Mouse (Mus musculus) kidney, adult 11 months (tissue): ENCODE results near the gene Slc39a11.

Source experiments
- DNase-seq: peaks from one replicate; pipeline ENCODE4 v3.0.0; 2022

Gene Slc39a11

DNA sequence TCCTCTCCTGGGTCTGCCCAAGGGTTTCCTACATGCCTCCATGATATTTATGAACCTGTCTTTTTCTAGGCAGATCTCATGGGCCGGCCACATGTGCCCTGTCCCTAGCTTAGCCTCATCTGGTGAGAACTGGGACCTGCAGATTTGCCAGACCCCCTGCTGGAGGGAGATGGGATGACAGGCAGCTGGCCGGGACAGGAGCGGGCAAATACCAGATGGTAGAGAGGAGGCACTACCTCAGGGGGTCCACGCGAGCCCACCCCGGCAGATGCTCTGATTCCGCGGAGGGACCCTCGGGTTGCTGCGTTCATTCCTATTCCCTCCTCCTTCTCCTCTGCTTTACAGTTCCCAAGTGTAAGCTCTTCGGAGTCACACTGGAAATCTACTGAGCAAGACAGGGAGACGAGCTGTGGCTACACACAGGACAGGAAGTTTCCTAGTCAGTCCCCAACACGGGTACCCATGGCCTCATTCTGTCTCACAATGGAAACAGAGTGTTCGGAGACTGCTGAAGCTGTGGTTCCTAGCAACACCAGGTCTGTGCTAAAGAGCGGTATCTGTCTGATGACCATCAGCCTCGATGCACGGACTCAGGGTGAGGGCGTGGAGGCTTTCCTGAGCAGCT lies 323.4 kb downstream of the Slc39a11 start:
- DNase-seq = peak; percentile 30

DNA sequence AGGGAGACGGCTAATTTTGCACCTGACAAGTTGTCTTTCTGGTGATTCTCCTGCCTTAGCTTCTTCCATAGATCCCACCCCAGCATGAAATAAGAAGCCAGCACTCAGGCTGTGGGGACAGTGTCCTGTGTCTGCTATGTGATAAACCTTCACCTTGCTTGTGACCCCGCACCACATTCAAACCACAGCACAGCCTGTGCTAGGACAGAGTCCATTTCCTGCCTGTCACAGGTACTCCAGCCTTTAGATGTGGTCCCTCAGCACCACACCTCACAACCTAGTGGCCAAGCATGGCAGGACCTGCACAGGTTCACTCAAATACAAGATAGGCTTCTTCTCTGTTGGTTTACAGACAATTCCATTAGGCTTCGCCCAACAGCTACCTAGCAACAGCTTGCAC lies 328.3 kb downstream of the Slc39a11 start:
- DNase-seq = no peak

DNA sequence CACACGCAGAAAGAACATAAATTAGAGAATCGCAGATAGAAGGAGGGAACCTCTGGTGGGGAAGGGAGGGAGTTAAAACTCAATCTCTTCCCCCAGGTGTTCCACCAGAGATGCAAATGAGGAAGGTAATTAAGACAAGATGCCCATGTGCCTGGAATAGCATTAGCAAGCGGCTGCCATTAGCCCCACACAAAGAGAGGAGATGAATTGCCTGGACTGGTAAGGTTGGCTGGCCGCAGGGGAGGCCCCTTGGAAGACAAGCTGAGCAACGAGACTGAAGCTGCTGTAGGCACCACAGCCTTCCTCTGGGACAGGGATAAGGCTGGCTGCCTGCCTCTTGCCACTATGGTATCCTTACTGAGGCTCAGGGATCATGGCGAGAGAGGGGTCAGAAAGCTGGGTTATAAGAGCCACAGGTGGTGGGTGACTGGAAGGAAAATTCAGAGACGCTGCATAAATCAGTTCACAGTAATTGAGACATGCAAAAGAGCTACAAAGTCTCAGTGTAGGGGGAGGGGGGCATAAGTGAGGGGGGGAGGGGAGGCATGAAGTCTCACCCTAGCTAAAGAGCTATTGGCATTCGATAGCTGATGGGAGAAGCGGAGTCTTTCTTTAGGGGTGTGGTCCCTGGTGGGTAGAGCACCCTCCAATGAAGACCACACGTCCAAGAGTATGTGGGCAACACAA lies 340.5 kb downstream of the Slc39a11 start:
- no peak for DNase-seq

DNA sequence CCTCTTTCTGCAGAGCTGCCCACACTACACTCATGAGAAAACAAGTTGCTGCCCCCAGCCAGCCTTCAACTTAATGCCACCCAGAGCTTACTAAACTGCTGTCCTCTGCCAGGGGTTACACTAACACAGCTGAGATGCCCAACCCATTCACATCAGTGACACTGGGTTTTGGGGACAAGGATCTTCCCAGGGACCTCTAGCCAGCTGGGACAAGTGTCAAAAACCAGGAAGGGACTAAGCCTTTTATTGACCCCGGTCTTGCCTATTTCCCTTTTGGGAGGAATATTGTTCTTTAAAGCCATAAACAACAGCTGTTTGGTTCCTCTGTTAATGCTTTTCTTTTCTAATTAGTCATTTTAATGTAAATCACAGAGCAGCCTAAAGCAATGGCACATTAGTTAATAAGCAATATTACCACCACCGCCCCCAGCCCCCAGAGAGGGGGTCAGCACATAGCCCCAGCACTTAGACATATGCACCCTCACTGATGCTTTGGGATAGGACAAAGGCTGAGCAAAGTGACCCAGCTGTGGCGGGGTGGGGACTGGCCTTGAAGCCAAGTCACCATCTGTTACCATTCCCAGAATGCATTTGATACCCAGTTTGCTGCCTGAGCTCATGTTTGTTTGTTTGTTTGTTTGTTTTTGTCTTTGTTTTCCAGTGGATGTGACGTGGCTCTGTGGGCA lies 341.5 kb downstream of the Slc39a11 start:
- no peak for DNase-seq

DNA sequence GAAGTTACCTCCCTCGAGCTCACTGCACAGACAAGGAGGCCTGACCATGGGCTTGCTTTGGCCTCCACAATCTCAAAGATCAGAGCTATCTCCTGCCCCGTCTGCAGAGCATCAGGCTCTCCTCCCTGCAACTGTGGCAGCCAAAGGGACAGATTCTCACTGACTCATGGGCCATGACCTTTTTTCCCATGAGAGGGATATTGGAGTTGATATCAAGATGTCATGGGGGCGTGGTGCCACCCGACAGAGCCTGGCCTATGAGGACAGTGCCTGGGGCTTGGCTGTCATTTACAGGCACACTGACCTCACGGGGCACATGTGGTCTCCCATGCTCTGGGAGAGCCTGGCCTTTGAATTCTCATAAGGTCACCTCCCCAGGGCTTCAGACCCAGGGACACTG lies 346.7 kb downstream of the Slc39a11 start:
- no peak for DNase-seq

DNA sequence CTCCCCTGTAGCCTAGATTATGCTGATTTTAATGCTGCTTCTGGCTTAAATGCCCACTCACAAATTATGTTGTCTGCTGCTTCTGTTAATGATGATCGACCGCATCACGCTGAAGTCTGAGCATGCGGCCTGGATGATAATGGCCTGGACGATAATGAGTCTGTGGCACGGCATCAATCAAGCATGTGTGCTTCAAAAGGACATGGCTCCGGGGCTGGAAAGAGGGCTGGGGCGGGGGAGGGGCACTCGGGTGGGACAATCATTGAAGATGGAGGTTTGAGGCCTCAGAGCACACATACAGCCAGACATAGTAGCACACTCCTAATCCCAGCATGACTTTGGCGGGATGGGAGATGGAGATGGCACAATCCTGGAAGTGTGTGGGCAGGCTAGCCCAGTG lies 350.4 kb downstream of the Slc39a11 start:
- no peak for DNase-seq

DNA sequence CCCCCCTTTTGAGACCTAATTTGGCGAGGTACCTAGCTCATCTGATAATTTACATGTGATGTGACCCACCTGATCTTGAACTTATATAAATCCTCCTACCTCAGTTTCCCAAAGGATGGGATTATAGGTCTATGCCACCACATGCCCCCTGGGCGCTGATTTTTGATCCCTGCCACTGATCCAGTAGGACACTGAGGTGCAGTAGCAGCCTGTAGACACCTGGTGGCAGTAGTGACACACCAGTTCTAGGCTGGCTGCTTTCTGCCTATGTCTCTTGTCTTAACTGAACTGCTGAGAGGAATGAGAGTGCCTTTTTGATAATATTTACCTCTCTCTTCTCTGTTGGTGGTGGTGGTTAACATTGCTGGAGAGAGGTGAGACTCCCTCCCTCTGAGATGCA lies 352.1 kb downstream of the Slc39a11 start:
- DNase-seq = peak; percentile 57

DNA sequence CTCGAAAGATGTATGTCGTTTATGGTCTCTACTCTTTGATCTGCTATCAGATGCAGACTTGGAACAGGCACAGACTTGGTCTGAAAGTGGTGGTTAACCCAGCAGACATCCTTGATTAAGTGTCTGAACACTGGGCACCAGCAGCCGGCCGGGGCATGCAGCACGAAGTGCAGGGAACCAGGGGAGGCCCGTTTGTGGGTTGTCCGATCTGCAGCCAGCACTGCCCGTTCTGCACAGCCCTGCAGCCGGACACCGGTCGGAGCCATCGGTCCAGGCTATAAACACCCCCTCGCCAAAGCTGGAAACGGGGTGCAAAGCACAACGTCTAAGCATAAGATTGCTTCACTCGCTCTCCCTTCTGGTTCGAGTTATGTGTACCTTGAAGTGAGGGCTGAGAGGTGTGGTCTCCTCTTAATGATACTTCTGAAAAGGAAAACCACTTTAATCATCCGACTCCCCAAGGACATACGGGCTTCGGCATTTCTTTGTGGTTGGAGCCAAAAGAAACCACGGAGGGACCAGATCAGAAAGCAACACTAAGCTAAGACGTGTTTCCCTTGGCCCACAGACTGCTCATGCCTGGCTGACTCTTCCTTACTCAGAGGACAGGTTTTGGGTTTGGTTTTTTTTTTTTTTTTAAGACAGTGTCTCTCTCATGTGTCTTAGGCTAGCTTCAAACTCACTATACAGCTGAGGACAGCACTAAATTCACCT lies 352.8 kb downstream of the Slc39a11 start:
- DNase-seq = no peak

DNA sequence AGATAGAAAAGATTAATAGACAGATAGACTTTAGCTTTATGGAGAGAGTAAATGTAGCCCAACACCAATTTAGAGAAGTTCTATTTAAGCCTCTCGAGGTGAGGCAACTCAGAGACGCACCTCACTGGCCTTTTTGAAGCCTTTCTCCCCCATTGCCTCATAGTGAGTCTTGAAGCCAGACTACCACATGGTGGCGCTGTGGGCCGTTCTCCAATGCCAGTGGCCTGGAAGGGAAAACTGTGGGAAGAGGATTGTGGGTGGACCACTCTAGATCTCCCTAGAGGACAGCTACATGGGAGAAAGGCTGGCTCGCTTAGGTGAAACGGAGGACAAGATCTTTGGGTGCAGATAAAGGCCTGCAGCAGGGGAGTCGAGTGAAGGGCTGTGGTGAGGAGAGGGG lies 353.7 kb downstream of the Slc39a11 start:
- DNase-seq = no peak

DNA sequence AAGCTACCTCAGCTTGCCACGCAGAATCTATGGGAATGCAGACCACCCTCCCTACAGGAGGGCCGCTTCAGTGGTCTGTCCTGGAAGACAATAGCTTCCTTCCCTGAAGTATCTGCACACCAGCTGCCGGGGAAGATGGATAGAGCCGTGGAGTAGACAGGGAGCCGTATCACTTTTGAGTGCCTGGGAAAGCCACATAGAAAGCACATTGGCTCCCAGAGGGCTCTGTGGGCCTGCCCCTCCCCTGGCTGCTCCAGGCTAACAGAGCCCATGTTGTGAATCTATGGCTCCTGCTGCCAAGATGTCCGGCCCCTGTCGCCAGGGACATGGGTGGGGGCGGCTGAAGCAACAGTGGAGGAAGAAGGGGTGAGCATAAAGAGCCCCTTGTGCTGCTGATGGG lies 355.4 kb downstream of the Slc39a11 start:
- no peak for DNase-seq

DNA sequence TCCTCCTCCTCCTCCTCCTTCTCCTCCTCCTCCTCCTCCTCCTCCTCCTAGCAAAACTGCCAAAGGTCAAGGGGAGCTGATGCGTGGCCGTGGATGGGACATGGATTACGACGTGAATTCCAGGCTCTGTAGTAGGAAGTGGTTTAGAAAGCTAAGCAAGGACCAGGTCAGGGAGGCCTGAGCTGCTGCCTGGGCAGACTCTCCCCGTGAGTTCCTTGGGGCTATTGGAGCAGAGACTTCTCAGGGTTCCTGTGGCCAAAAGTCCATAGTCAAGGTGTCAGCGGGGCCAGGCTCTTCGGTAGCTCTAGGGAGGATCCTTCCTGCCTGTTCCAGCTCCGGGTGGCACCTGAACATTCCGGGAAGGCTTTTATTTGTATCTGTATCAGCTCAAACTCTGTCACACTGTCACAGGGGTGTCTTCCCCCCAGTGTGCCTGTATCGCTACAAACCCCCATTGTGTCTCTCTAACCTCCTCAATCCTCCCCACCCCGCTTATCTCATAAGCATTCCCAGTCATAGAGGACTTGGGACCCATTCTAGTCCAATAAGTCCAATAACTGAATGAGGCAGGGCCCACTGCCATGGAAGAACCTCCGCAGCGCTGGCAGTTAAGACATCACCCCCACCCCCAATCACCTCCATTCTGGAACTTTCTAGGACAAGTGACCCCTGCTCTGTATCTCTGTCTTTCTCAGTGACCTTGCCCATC lies 356.8 kb downstream of the Slc39a11 start:
- DNase-seq = peak; percentile 73

DNA sequence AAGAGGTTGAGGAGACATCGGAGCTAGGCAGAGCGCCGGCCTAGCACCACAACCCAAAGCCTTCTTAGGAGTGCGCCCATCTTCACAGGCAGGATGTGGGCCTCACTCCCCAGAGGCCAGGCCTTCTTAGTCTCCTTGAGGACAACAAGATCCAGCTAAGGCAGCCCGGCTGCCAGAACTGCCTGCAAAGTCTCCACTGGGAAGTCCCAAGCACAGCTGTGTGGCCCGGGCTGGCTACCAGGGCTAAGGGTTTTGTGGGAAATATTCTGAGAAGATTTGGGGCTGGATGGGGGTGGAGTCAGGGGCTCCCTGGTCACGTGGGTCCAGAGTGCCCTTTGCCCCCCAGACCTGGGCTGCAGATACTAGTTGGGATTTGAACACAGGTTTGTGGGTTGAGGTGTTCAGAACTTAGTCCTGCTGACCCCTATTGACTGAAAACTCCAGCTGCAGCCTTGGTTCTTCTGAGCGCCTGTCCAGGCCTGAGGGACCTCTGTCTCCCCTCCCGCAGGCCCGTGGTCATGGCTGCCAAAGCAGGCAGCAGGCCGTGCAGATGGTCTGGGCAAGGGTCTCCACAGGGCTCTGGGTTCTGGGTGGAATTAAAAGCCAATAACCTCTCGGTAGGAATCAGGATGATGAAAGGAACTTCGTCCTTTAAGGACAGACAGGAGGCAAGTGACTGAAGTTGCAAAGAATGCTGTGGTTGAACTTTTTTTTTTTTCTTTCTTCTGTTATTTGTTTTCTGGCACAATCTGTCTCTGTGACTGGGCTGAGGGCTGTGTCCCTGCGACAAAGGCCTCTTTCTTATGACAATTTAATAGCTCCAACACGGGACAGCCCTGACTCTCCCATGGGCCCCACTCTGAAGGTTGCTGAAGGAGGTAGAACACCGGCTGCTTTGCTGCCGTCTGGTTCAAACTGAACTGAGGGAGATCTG lies 357.8 kb downstream of the Slc39a11 start:
- DNase-seq = no peak

DNA sequence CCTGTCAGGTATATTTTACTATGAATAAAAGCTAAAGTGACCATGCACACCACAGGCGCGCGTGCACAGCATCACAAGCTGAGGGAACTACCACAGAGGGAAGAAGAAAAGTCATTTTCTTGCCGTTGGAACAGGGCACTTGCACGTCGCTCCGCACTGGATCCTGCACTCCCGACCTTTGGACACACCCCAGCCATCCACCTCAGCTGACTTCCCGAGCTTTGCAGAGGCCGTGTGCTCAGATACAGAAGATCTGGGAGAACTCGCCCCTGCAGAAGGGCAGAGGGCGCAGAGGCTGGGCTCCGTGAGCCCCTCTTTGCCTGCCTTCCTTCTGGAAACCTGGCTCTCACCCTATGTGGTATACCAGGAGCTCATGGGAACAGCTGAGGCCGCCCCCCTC lies 359.0 kb downstream of the Slc39a11 start:
- DNase-seq = peak; percentile 31

DNA sequence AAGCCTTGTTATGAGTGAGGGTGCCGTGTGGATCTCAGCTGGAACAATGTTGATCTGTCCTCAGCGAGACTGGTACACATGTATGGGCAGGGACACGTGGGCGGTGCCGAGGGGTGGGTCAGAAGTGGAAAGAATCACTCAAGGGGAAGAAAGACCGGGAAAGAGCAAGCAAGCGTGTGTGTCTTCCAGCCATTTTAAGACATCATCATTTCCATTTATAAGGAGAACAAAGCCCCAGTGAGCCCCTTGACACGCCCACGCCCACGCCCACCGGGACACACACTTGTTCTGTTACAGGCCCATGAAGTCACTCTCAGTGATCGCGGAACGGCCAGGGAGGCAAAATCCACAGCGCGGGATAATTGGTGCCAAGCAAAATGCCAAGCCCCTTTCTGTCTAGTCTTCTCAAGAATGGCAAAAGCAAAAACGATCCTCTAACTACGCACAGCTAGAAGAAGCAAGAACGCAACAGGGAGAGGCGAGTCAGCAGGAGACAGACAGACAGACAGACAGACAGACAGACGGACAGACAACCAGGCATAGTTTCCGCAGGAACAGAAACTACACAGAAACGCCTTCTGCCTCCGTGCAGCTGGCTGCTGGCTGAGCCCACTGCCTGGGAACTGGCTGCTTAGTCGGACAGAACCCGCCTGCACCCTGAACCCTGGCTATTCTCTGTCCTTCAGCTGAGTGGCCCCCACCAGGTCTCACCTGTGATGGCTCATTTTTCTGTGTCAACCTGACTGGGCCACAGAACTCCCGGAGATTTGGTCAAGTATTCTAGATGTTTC lies 364.7 kb downstream of the Slc39a11 start:
- no peak for DNase-seq

DNA sequence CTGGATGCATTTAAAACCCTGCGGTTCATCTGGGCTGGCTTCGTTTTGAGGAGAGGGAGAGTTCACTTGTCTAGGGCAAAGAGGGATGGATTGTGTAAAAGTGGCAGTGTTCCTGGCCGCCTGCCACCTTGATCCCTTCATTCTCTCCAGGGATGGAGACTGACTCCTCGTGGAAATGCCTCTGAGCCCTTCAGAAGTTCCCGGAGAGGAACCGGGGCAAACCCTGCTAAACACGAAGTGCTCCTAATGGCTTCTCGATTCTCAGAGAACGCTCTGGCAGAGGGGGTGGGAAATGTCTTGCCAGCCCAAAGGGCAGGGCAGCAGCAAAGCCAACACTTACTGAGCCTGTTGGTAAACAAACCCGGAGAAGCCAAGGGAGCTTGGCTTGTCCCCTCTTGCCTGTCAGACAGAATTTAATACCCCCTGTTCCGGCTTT lies 366.5 kb downstream of the Slc39a11 start:
- DNase-seq = peak; percentile 8

DNA sequence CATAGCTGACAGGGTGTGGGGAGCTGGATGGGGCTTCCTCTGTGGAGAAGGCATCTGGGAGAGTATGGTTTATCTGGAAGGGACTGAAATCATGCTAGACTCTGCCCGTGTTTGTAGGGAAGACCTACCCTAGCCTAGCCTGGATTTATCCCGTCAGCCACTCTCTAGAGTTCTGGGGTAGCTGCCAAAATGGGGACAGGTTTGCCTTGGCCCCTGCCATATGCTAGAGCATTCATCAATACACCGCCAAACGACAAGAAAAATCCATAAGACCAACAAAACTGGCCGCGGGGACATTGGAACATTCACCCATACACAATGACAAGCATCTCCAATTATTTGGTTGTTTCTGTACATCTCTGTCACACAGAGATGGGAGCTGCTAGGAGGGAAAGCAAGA lies 371.6 kb downstream of the Slc39a11 start:
- no peak for DNase-seq

DNA sequence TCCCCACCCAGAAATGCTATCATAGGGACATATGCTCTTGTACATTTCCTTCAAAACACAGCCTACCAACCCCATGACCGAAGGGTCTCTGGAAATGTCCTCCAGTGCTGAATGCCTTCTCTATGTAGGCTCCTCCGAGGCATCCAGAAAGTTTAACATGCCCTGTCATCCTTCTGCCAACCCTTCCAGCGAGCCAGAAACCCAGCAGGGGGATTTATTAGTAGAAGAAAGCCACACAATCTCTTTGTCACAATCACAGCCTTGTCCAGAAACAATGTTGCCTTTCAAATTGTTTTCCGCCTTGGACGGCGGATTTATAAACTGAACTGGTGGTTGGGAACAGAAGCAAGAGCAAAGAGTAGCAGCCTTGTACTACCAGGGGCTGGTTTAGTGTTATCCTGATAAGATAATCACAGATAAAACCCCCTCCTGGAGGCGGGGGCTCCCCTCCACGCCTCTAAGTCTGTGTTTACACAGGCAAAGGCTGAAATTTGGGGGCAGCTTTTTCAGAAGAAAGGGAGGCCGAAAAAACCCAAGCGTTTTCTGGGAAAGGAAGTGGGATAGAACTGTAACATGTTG lies 372.8 kb downstream of the Slc39a11 start:
- DNase-seq = no peak

DNA sequence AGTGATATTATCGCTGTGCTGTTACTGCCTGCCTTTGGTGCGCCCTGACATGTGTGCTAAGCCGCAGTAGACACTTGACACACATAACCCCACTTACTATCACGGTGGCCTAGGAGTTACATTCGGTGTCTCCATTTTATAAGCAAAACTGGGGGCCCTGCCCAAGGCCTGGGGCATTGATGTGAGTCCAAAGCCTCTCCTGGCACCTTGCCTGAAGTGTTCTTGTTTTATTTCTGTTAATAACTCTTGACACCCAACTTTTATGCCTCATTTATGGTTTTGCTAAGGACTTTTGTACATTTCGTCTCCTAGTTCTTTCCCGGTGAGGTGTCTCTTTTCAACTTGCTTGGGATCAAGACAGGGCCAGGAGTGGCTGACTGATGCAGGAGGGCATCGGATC lies 373.4 kb downstream of the Slc39a11 start:
- no peak for DNase-seq

DNA sequence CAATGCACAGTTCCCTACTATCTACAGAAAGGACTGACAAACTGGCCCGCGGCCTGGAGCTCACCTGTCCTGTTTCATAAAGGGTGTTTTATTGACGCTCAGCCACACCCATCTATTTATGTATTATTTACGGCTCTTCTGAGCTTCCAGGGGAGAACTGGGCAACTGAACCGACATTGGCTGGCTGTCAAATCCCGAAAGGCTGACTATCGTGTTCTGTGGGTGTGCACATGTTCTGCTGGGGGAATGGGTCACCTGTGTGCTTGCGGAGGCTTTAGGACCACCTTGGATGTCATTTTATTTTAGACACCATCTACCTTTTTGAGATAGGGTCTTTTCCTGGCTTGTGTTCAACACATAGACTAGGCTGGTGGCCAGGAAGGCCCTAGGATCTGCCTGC lies 375.8 kb downstream of the Slc39a11 start:
- no peak for DNase-seq

DNA sequence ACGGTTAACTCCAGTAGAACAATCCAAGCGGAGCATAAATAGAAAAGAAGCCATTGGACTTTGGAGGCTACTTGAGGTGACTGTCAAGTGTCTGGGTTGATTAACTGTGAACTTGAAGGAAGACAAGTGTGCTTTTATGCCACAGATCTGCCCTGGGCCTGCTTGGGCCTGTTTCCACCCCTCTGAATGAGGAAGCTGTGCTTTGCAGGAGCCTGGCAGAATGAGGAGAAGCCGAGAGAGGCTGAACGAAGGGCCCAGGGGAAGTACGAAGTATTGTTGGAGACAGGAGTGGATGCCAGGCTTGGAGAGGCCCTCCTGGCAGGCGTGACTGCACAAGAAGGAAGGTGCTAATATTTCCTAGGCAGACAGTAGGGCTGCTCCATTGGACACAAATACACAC lies 378.0 kb downstream of the Slc39a11 start:
- no peak for DNase-seq
